Mouse (Mus musculus): ENCODE data around the gene Ctnna2. TPM values are rescaled to one million over a fixed set of nuclear protein-coding genes. Genes with fewer than 3 reads are reported as not detected.

The Ctnna2 gene
- polyA plus RNA-seq, 1 experiment from 2014 or later: 89.0 TPM

DNA sequence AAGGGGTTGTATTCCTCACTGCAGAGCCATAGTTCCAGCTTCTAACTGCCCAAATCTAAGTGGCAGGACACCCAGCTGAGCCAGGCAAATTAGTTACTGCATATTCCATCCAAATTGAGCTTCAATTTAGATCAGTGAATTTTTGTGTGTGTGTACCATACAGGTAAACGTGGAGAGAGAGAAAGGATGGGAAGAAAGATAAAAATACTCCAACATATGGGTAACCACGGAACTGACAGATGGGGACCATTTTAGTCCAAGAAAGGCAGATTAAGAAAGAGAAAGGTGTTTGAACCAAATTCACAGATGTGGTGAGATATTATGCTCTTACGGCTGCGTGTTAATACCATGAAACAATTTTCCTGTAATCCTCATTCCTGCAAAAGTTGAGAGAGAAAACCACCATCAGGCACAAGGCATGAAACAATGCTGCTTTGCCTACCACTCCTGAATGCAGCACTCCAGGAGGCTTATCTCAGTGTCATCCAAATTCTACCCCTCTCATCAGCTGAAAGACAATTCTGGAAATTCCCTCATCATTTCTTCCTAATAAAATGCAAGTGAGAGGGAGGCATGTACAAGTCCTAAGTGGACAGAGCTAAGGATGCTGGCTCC lies 840.1 kb downstream of the Ctnna2 start:
- no peaks in the 10 kb centered on the region for H3K27me3 ChIP-seq (replicated peaks; ENCODE audit: control insufficient read depth, insufficient read depth, low read length)
- no peaks in the 10 kb centered on the region for H3K9me3 ChIP-seq (replicated peaks; ENCODE audit: control insufficient read depth, low read length)
- DNase-seq (ENCODE audit: low spot score) (no peak), ATAC-seq (no peak)
- H3K4me2 ChIP-seq (ENCODE audit: low read length): no peak overlapping the region
- no peak overlapping the region for H3K27ac ChIP-seq (ENCODE audit: low read depth, low read length)
- H3K4me1 ChIP-seq (ENCODE audit: control insufficient read depth, insufficient read depth, low read length): no peaks in the 10 kb centered on the region
- H3K36me3 ChIP-seq (ENCODE audit: control insufficient read depth, insufficient read depth, low read length): no peaks in the 10 kb centered on the region
- WGBS: 70% methylated on average over 4 of the region's 4 CpGs
- H3K9ac ChIP-seq (ENCODE audit: low read length): no peak overlapping the region
- no peak overlapping the region for H3K4me3 ChIP-seq (ENCODE audit: low read depth, low read length)

DNA sequence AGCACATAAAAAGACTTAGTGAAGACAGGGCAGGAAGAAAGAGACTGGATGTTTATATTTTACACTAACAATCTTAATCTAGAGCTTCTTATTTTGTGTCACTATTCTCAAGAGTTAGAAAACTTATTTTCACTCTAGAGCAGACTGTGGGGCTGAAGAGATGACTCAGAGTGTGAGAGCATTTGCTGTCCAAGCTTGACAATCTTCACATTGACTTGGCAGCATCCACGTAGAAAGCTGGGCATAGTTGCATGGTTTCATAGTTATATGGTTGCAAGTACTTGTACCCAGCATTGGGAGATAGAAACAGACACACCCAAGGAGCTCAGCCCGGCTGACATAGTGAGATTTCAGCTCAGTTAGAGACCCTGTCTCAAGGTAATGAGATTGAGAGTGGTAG lies 858.6 kb downstream of the Ctnna2 start:
- ATAC-seq: no peak
- Histone ChIP-seq H3K4me3 (ENCODE audit: low read depth, low read length) (no peak overlapping the region), H3K4me2 (ENCODE audit: low read length) (no peak overlapping the region), H3K27ac (ENCODE audit: low read depth, low read length) (no peak overlapping the region), H3K4me1 (ENCODE audit: control insufficient read depth, insufficient read depth, low read length) (no peaks in the 10 kb centered on the region), H3K36me3 (ENCODE audit: control insufficient read depth, insufficient read depth, low read length) (no peaks in the 10 kb centered on the region), H3K9ac (ENCODE audit: low read length) (no peak overlapping the region), H3K9me3 (replicated peaks; ENCODE audit: control insufficient read depth, low read length) (no peaks in the 10 kb centered on the region), H3K27me3 (replicated peaks; ENCODE audit: control insufficient read depth, insufficient read depth, low read length) (no peaks in the 10 kb centered on the region)
- WGBS: 77% methylated on average over 2 of the region's 2 CpGs
- no peak for DNase-seq (ENCODE audit: low spot score)

DNA sequence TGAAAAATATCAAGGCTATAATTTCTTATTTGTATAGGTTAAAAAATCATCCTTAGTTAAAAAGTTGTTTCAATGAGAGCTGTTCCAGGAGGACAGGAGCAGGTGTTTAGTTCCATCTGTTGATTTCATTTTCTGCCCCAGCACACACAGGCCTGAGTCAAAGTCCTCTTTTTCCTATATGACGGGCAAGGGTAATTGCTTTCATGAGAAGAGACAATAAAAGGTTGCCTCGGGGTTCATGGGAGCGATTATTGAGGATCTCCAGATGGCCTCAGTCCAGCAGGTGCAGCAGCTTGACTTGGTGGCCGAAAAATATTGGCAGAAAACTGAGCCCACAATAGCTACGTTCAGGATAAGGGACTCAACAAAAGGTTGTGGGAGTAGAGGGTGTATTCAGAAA lies 859.0 kb downstream of the Ctnna2 start:
- Histone ChIP-seq H3K9me3 (replicated peaks; ENCODE audit: control insufficient read depth, low read length) (no peaks in the 10 kb centered on the region), H3K4me3 (ENCODE audit: low read depth, low read length) (no peak overlapping the region), H3K9ac (ENCODE audit: low read length) (no peak overlapping the region), H3K27ac (ENCODE audit: low read depth, low read length) (no peak overlapping the region), H3K4me2 (ENCODE audit: low read length) (no peak overlapping the region), H3K27me3 (replicated peaks; ENCODE audit: control insufficient read depth, insufficient read depth, low read length) (no peaks in the 10 kb centered on the region), H3K4me1 (ENCODE audit: control insufficient read depth, insufficient read depth, low read length) (no peaks in the 10 kb centered on the region), H3K36me3 (ENCODE audit: control insufficient read depth, insufficient read depth, low read length) (no peaks in the 10 kb centered on the region)
- no peak for ATAC-seq
- no peak for DNase-seq (ENCODE audit: low spot score)
- WGBS: 39% methylated on average over 5 of the region's 5 CpGs

DNA sequence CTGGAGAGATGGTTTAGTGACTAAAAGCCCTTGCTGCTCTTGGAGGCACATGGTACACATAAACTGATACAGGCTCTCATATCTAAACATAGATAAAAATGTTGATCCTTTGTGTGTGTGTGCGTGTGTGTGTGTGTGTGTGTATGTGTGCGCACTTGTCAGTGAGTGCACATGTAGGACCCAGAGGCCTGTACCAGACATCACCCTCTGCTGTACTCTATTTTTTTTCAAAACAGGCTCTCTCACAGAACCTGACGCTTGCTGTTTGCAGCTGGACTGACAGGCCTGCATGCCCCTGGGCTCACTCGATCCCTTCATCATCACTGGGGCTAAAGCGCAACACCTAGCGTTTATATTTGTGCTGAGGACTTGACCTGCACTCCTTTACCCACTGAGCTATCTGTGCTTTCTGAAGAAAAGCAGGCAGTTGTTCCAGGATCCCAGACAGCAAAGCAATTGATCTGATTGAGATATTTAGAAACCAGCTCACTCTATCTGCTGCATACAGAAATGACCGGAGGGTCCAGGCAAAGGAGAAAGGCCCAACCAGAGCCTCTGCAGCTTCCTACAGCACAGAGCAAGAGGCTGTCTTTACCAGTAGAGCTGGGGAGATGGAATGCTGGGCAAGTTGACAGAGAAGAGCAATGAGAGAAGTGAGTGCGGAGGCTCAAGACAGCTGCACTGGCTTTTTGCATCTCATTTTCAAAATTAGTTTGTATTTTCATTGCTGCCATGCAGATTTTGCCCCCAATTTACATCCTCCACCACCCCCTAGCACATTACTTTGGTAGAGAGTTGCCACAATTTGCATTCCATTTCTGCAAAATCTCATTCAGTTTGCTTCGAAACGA lies 870.2 kb downstream of the Ctnna2 start:
- WGBS: 79% methylated on average over 10 of the region's 10 CpGs
- Histone ChIP-seq H3K4me3 (ENCODE audit: low read depth, low read length) (no peak overlapping the region), H3K27me3 (replicated peaks; ENCODE audit: control insufficient read depth, insufficient read depth, low read length) (no peaks in the 10 kb centered on the region), H3K9ac (ENCODE audit: low read length) (no peak overlapping the region), H3K4me2 (ENCODE audit: low read length) (no peak overlapping the region), H3K36me3 (ENCODE audit: control insufficient read depth, insufficient read depth, low read length) (no peaks in the 10 kb centered on the region), H3K4me1 (ENCODE audit: control insufficient read depth, insufficient read depth, low read length) (peaks cover 4% of the 10 kb centered on the region; the same call in 1 of the 2 replicates), H3K27ac (ENCODE audit: low read depth, low read length) (no peak overlapping the region; the same call in 1 of the 2 replicates), H3K9me3 (replicated peaks; ENCODE audit: control insufficient read depth, low read length) (no peaks in the 10 kb centered on the region)
- DNase-seq (ENCODE audit: low spot score) (peak; percentile 12), ATAC-seq (no peak)

DNA sequence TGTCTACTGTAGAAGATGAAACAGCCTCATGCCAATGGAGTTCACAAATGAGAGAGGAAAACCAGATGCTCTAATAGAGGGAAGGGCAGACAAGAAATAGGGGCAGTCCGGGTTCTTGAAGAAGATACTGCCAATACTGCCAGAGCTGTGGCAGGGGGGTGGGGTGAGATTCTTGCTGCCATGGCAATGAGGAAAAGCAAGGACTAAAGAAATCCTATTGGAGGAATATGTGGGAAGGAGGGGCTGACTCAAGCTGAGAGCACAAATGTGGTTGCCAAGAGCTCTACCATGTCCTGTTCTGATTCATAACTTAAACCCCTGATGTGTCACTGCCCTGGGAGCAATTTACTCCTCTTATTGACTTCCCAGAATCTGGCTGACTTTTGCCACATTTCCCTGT lies 878.5 kb downstream of the Ctnna2 start:
- 15% methylated on average over 1 of the region's 1 CpGs for WGBS
- Histone ChIP-seq H3K4me2 (ENCODE audit: low read length) (no peak overlapping the region), H3K27me3 (replicated peaks; ENCODE audit: control insufficient read depth, insufficient read depth, low read length) (no peaks in the 10 kb centered on the region), H3K27ac (ENCODE audit: low read depth, low read length) (no peak overlapping the region), H3K4me3 (ENCODE audit: low read depth, low read length) (no peak overlapping the region), H3K36me3 (ENCODE audit: control insufficient read depth, insufficient read depth, low read length) (no peaks in the 10 kb centered on the region), H3K9ac (ENCODE audit: low read length) (no peak overlapping the region), H3K9me3 (replicated peaks; ENCODE audit: control insufficient read depth, low read length) (no peaks in the 10 kb centered on the region), H3K4me1 (ENCODE audit: control insufficient read depth, insufficient read depth, low read length) (no peaks in the 10 kb centered on the region)
- ATAC-seq: peak; percentile 71; the same call in 1 of the 2 replicates
- peak; percentile 66 for DNase-seq (ENCODE audit: low spot score)

DNA sequence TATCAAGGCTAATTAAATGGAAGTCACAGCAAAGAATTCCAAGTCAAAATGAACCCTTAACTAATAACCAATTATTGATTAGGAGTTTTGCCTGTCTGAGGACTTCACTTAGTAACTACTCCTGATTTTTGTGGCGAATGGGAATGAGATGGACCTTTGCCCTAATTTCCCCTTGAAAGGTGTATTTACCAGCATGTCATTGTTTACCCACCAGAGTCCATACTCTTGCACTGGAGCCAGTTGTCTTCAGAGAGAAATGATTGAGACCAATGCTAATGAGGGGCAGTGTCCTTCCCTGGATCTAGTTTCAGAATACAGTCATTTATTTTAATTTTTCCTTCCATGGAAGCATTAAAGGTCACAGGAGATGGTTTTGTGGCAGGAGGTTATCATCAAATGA lies 881.0 kb downstream of the Ctnna2 start:
- no peaks in the 10 kb centered on the region for H3K9me3 ChIP-seq (replicated peaks; ENCODE audit: control insufficient read depth, low read length)
- ATAC-seq (no peak), DNase-seq (ENCODE audit: low spot score) (no peak)
- H3K4me2 ChIP-seq (ENCODE audit: low read length): no peak overlapping the region
- H3K36me3 ChIP-seq (ENCODE audit: control insufficient read depth, insufficient read depth, low read length): no peaks in the 10 kb centered on the region
- 97% methylated on average over 1 of the region's 1 CpGs for WGBS
- no peak overlapping the region for H3K4me3 ChIP-seq (ENCODE audit: low read depth, low read length)
- H3K27ac ChIP-seq (ENCODE audit: low read depth, low read length): no peak overlapping the region
- H3K9ac ChIP-seq (ENCODE audit: low read length): no peak overlapping the region
- H3K4me1 ChIP-seq (ENCODE audit: control insufficient read depth, insufficient read depth, low read length): no peaks in the 10 kb centered on the region
- H3K27me3 ChIP-seq (replicated peaks; ENCODE audit: control insufficient read depth, insufficient read depth, low read length): no peaks in the 10 kb centered on the region

DNA sequence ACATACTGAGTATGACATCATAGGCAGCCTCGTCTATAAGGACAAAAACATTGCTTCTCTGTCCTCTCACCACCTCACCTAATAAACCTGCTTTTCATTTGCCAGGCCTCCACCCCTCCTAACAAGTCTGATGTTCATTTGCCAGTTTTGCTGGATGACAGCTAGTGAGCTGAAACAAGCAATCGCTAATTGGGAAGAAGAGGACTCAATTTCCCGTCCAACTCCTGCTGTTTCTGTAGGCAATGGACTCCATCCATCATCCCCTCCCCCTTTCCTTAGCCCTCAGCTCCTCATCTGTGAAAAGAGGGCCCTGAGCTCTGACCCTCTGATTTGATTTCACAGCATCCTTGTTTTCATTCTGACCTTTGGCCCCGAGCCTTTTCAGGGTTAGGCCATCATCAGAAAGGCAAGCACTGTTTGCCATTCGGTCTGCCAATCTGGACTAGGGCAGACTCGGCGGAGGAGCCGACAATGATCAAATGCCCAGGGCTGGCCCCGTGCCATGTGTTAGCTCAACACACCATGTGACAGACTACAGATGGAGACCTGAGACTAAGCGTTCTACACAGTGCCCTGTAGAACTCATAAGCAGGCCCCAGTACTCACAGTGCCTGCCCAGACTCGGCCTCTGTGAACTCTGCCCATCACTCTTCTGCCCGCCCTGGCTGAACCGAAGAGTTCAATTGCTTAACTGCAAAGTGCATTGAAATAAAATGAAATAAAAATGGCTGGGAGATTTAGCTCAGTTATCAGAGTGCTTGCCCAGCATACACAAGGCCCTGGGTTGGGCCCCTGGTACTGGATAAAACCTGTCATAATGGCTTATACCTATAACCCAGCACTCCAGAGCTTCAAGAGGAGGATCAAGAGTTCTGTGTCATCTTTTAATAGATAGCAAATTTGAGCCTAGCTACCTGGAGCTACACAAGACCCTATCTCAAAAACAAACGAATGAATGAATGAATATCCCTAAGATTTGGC lies 903.8 kb downstream of the Ctnna2 start:
- peak; percentile 98 for ATAC-seq
- Histone ChIP-seq H3K27me3 (replicated peaks; ENCODE audit: control insufficient read depth, insufficient read depth, low read length) (no peaks in the 10 kb centered on the region), H3K4me3 (ENCODE audit: low read depth, low read length) (no peak overlapping the region), H3K36me3 (ENCODE audit: control insufficient read depth, insufficient read depth, low read length) (no peaks in the 10 kb centered on the region), H3K4me2 (ENCODE audit: low read length) (no peak overlapping the region), H3K9ac (ENCODE audit: low read length) (no peak overlapping the region), H3K27ac (ENCODE audit: low read depth, low read length) (peak overlapping the region; percentile 39; the same call in 1 of the 2 replicates), H3K4me1 (ENCODE audit: control insufficient read depth, insufficient read depth, low read length) (peaks cover 3% of the 10 kb centered on the region; the same call in 1 of the 2 replicates), H3K9me3 (replicated peaks; ENCODE audit: control insufficient read depth, low read length) (no peaks in the 10 kb centered on the region)
- WGBS: 29% methylated on average over 14 of the region's 14 CpGs
- DNase-seq (ENCODE audit: low spot score): peak; percentile 92

DNA sequence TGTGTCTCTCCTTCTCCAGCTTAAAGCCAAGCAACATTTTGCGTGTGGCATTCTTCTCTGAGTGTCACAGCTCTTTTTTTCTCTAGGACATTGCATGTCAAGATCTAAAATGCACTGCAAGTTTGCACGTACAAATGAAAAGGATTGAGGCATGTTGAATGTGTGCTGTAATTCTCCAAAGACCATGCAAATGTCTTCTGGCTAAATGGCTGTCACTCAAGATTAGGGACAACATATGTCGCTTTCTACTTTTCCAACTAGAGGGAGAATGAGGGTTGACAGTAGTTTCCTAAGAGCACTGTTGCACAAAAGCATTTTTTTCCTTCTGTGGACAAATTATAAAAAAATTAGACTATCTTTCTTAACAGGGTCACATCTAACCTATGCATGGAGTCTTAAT lies 909.9 kb downstream of the Ctnna2 start:
- no peaks in the 10 kb centered on the region for H3K36me3 ChIP-seq (ENCODE audit: control insufficient read depth, insufficient read depth, low read length)
- no peaks in the 10 kb centered on the region for H3K9me3 ChIP-seq (replicated peaks; ENCODE audit: control insufficient read depth, low read length)
- H3K27ac ChIP-seq (ENCODE audit: low read depth, low read length): no peak overlapping the region
- H3K27me3 ChIP-seq (replicated peaks; ENCODE audit: control insufficient read depth, insufficient read depth, low read length): no peaks in the 10 kb centered on the region
- H3K4me2 ChIP-seq (ENCODE audit: low read length): no peak overlapping the region
- no peak overlapping the region for H3K9ac ChIP-seq (ENCODE audit: low read length)
- peaks cover 6% of the 10 kb centered on the region; the same call in 1 of the 2 replicates for H3K4me1 ChIP-seq (ENCODE audit: control insufficient read depth, insufficient read depth, low read length)
- WGBS: 27% methylated on average over 3 of the region's 3 CpGs
- ATAC-seq (peak; percentile 74), DNase-seq (ENCODE audit: low spot score) (peak; percentile 69)
- no peak overlapping the region for H3K4me3 ChIP-seq (ENCODE audit: low read depth, low read length)

Data from forebrain, embryonic 14.5 days (tissue).